Mouse (Mus musculus): ENCODE measurements around the gene Slc26a6.

Slc26a6 gene

GRCm38 (mm10) chr9:108848419-108848818, 4.7 kb upstream of the Slc26a6 start:
- DNase-seq = no peak

- peak; percentile 100 for DNase-seq
Measured at GRCm38 (mm10) chr9:108853635-108854240, 655 bp downstream of the Slc26a6 start.

GRCm38 (mm10) chr9:108854241-108854696, 1.2 kb downstream of the Slc26a6 start:
- DNase-seq = peak; percentile 99

- no peak for DNase-seq
Measured at GRCm38 (mm10) chr9:108855335-108855734, 2.3 kb downstream of the Slc26a6 start.

- DNase-seq = no peak
Measured at GRCm38 (mm10) chr9:108858792-108859527, 5.9 kb downstream of the Slc26a6 start.

GRCm38 (mm10) chr9:108912308-108912707, 59.2 kb downstream of the Slc26a6 start:
- no peak for DNase-seq

- no peak for DNase-seq
Measured at GRCm38 (mm10) chr9:108913161-108913560, 60.1 kb downstream of the Slc26a6 start.

GRCm38 (mm10) chr9:108913621-108914020, 60.5 kb downstream of the Slc26a6 start:
- DNase-seq = peak; percentile 95

GRCm38 (mm10) chr9:108914491-108914890, 61.4 kb downstream of the Slc26a6 start, which contains the start of gene Tmem89:
TSS of gene Tmem89 (plus strand) at chr9:108914619.
- peak; percentile 98 for DNase-seq

- DNase-seq = no peak
Measured at GRCm38 (mm10) chr9:108925897-108926296, 72.8 kb downstream of the Slc26a6 start.

- no peak for DNase-seq
Measured at GRCm38 (mm10) chr9:108928424-108928823, 75.3 kb downstream of the Slc26a6 start.

- no peak for DNase-seq
Measured at GRCm38 (mm10) chr9:108935991-108936390, 82.9 kb downstream of the Slc26a6 start.

- peak; percentile 99 for DNase-seq
Measured at GRCm38 (mm10) chr9:108936418-108937364, 83.6 kb downstream of the Slc26a6 start, which contains the start of gene Uqcrc1. TSS of gene Uqcrc1 (plus strand) at chr9:108936633.

GRCm38 (mm10) chr9:108945111-108945510, 92.0 kb downstream of the Slc26a6 start:
- DNase-seq = no peak

GRCm38 (mm10) chr9:108945608-108946007, 92.5 kb downstream of the Slc26a6 start:
- no peak for DNase-seq

- peak; percentile 95 for DNase-seq
Measured at GRCm38 (mm10) chr9:108949231-108949966, 96.3 kb downstream of the Slc26a6 start.

- no peak for DNase-seq
Measured at GRCm38 (mm10) chr9:108949967-108950728, 97.1 kb downstream of the Slc26a6 start.

- no peak for DNase-seq
Measured at GRCm38 (mm10) chr9:108953081-108953636, 100.1 kb downstream of the Slc26a6 start, which contains the start of gene Col7a1. TSS of gene Col7a1 (plus strand) at chr9:108953586.

GRCm38 (mm10) chr9:108955241-108955640, 102.2 kb downstream of the Slc26a6 start:
- no peak for DNase-seq

- no peak for DNase-seq
Measured at GRCm38 (mm10) chr9:108955846-108956245, 102.8 kb downstream of the Slc26a6 start.
